In the genomic region with DNA sequence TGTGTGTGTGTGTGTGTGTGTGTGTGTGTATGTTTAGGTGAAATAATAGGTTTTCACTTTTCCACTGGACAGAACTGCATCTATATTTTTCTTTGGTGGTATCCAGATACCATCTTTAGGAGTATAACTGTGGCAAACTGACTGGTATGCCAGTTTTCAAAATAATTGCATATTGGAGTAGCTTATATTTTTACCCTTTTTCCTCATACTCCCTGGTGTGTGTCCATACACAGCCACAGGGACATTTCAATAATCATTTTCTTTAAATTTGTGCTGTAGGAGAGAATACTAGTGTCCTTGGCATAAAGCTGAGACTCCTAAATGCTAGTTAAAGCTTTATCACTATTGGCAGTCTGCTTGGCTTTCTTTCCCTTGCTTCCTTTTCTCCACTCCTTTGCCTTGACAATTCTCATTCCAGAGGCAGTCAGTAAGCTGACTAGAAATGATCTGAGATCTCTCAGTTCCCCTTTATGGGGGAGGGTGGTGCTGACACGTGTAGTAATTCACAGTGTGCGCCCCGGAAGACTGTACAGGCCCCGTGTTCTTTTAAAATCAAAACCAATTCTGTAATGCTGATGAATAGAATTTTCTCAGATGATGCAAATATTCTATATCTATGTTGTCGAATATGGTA, we compare ENCODE assay signal across 7 mouse cellular contexts. TPM values are rescaled to one million over a fixed set of nuclear protein-coding genes. Genes with fewer than 3 reads are reported as not detected.
DNase-seq lines count a peak whose midpoint lies in the region; ATAC-seq lines count a peak whose summit lies in the region.

No protein-coding gene starts in this region.

- no peak for ATAC-seq in forebrain, embryonic 12.5 days (ENCODE audit: low FRiP score)
- 0 out of 2 replicates have a peak, but pooled peaks have one; percentile 31 for ATAC-seq in monocyte, adult 5-6 weeks (replicated peaks; ENCODE audit: insufficient number of reproducible peaks, low FRiP score, low TSS enrichment, poor library complexity, severe bottlenecking)

- peak overlapping the region; percentile 97 for H3K4me3 ChIP-seq in forebrain, embryonic 12.5 days (replicated peaks)
- H3K4me3 ChIP-seq in limb, embryonic 10.5 days = peak overlapping the region; percentile 83

- peak; percentile 36 for DNase-seq in thymus, postnatal 0 days (ENCODE audit: low spot score)
- DNase-seq in thymus, postnatal 36 days = no peak
- no peak for DNase-seq in limb, embryonic 10.5 days (ENCODE audit: low spot score)
- DNase-seq in cerebellum, postnatal 36 days = no peak
- DNase-seq in embryo, embryonic 9.5 days (ENCODE audit: extremely low spot score) = no peak

- no peak overlapping the region for H3K27ac ChIP-seq in forebrain, embryonic 12.5 days
- H3K27ac ChIP-seq in limb, embryonic 10.5 days = no peak overlapping the region

- H3K4me1 ChIP-seq in forebrain, embryonic 12.5 days = peaks cover 14% of the 10 kb centered on the region
- peaks cover 16% of the 10 kb centered on the region for H3K4me1 ChIP-seq in limb, embryonic 10.5 days

- H3K4me2 ChIP-seq in forebrain, embryonic 12.5 days = peak overlapping the region; percentile 67

- 65% methylated on average over 5 of the region's 5 CpGs for WGBS in forebrain, embryonic 12.5 days
- WGBS in limb, embryonic 10.5 days = 69% methylated on average over 5 of the region's 5 CpGs

- peak overlapping the region; percentile 36; the same call in 1 of the 2 replicates for H3K9ac ChIP-seq in forebrain, embryonic 12.5 days

- H3K27me3 ChIP-seq in forebrain, embryonic 12.5 days = no peaks in the 10 kb centered on the region
- no peaks in the 10 kb centered on the region for H3K27me3 ChIP-seq in limb, embryonic 10.5 days (ENCODE audit: low read depth, poor library complexity, severe bottlenecking)

- H3K9me3 ChIP-seq in forebrain, embryonic 12.5 days = no peaks in the 10 kb centered on the region
- H3K9me3 ChIP-seq in limb, embryonic 10.5 days (replicated peaks) = no peaks in the 10 kb centered on the region

- H3K36me3 ChIP-seq in forebrain, embryonic 12.5 days (replicated peaks) = no peaks in the 10 kb centered on the region
- peaks cover 10% of the 10 kb centered on the region for H3K36me3 ChIP-seq in limb, embryonic 10.5 days

RNA-seq across cellular contexts. Expression of a gene that starts 2.4 kb away (rescaled TPM):
- polyA plus RNA-seq in thymus, postnatal 0 days (2015; fragmentation: Nextera tagmentation; extraction: Ambion mirVana) = 18.6 and 22.2 TPM in 2 replicates
- 23.2 and 25.2 TPM in 2 replicates for polyA plus RNA-seq in forebrain, embryonic 12.5 days (2016; fragmentation: Nextera tagmentation; extraction: Ambion mirVana)
- 12.6 and 15.1 TPM in 2 replicates for polyA plus RNA-seq in limb, embryonic 10.5 days (2016; fragmentation: Nextera tagmentation; extraction: Ambion mirVana)
- total RNA-seq in monocyte, adult 5-6 weeks (2017) = 39.6 to 51.5 TPM (median 41.7 TPM) in 3 replicates

RNA-seq across cellular contexts. Expression of a gene that starts 51.6 kb away (rescaled TPM):
- 38.9 and 43.8 TPM in 2 replicates for polyA plus RNA-seq in thymus, postnatal 0 days (2015; fragmentation: Nextera tagmentation; extraction: Ambion mirVana)
- 49.9 and 52.9 TPM in 2 replicates for polyA plus RNA-seq in forebrain, embryonic 12.5 days (2016; fragmentation: Nextera tagmentation; extraction: Ambion mirVana)
- polyA plus RNA-seq in limb, embryonic 10.5 days (2016; fragmentation: Nextera tagmentation; extraction: Ambion mirVana) = 28.7 and 33.3 TPM in 2 replicates
- total RNA-seq in monocyte, adult 5-6 weeks (2017) = 10.3 to 33.4 TPM (median 19.3 TPM) in 3 replicates

RNA-seq across cellular contexts. Expression of a gene that starts 56.7 kb away (rescaled TPM):
- polyA plus RNA-seq in thymus, postnatal 0 days (2015; fragmentation: Nextera tagmentation; extraction: Ambion mirVana) = 59.5 and 64.6 TPM in 2 replicates
- 0.29 and 0.31 TPM in 2 replicates for polyA plus RNA-seq in forebrain, embryonic 12.5 days (2016; fragmentation: Nextera tagmentation; extraction: Ambion mirVana)
- 0.28 TPM in 1 of 2 replicates, not detected in the other for polyA plus RNA-seq in limb, embryonic 10.5 days (2016; fragmentation: Nextera tagmentation; extraction: Ambion mirVana)
- 145 to 249 TPM (median 169 TPM) in 3 replicates for total RNA-seq in monocyte, adult 5-6 weeks (2017)

Comparison
In these comparisons a context has a peak if more than half of its experiments do, and no peak if none do; other contexts are left out.
1. RNA of a gene that starts 56.7 kb away (polyA plus RNA-seq): 59.5 to 64.6 TPM in thymus, postnatal 0 days; 0.29 to 0.31 TPM in forebrain, embryonic 12.5 days and 0.28 TPM in limb, embryonic 10.5 days; every median in the first group is over 10 times any median in the second.